Mouse (Mus musculus) regulatory T cell (primary cell): ENCODE results near the gene Klf12.

Source experiments
- in situ Hi-C: fragments of 300-600 bp; cut with MboI, MseI; formaldehyde crosslinking; loops from one replicate; pipeline ENCODE4 v1.15.1; 2025; ENCODE audit warnings: high pct_unique_total_duplicates

The Klf12 gene

DNA sequence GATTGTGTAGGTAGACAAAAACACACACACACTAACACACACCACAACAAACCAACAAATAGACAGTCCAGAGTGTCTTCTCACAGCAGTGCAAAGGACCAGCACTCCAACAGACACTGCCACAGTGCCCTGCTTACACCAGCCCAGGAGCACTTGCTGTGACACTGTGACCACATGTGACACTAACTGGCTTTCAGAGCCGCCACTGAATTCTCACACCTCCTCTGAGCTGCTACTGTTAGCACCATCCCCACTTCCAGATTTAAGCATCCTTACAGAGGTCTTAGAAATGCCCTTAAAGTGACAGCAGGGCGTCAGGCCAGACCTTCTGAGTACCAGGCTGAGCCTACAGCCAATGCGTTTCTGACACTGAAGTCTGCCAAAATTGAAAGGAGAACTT is 48.7 kb downstream of the Klf12 start:
- in situ Hi-C loops: no loop called here

DNA sequence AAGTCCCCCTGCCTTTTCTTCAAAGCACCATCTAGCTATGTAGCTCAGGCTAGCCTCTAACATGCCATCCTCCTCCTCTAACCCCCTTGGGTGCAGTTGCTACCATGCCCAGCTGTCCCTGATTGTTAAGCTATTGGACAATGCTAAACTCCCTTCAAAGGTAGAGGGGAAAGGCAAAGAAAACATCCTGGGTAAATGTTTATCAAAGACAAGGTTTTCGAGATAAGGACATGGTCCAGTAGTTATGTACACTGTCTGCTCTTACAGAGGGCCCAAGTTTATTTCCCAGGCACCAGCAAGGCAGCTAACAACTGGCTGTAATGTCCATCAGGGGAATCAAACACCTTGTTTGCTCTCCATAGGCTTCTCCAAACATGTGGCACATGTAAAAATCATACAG is 53.1 kb downstream of the Klf12 start:
- in situ Hi-C loops: no loop called here

DNA sequence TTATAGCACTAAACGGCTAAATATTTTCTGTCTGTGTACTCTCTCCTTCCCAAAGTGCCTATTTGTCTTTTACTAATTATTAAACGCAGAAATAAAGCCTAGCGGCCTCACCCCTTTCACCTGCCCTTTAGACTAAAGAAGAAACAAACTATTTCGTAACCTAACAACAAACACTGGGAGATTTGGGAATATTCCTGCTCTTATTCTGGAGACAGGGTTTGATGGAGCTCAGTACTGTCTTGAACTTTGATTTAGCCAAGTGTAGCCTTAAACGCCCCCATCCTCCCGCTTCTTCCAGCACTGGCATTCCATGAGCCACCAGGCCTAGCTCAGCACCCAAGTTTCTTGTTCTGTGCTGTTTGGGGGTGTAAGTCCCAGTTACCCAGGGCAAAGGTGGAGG is 56.4 kb downstream of the Klf12 start:
- in situ Hi-C loops: no loop called here

DNA sequence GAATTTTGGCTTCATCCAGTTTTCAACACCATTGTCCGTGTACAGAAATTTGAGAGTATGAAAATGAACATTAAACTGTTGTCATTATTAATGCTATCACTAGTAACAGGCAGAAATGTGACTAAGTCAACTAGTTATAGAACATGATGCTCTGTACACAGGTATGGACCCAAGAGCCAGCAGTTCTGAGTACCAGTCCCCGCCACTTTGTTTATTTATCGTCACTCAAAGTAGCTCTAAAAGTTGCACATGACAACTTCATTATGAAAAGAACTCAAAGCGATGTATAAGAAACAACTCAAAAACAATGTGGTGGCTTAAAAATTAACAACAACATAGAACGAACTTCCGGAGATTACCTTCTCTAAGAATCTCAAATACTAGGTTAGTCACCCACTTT is 56.8 kb downstream of the Klf12 start:
- in situ Hi-C loops: no loop called here

DNA sequence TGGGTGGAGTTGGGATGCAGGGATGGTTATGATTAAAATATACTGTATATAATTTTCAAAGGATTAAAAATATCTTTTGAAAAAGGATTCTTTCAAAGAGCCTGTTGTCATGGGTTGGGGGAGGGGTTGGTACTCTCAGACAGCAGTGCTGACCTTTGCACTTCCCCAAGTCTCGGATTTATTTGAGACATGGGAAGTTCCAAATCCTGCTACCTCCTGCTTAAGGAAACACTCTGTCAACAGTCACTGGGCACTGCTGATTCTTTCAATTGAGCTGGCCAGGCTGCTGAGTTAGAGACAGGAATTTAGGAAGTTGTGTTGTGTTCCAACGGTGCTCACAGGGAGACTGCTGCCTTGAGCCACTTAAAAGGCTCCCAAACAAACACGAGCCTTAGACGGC is 60.3 kb downstream of the Klf12 start:
- in situ Hi-C loops: loop anchor here (25.0 kb wide), 1 partner anchor 1588 kb away; no protein-coding TSS in a partner anchor

DNA sequence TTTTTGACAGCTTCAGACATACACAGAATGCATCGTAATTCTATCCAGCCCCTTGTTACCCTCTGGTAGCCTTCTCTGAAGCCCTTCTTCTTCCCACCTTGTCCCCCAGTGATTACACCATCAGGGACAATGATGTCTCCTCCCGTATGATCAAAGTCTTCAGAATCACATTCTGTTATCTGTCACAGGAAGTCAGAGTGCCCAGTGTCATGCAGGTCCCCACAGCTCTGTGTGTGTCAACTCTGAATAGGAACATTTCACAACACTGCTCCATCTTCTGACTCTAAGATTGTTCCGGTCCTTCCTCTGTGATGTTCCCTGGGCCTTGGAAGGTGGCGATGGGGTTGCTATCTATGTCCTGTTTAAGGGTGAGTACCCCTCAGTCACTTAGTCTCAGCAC is 62.2 kb downstream of the Klf12 start:
- in situ Hi-C loops: loop anchor here (25.0 kb wide), 1 partner anchor 1590 kb away; no protein-coding TSS in a partner anchor

DNA sequence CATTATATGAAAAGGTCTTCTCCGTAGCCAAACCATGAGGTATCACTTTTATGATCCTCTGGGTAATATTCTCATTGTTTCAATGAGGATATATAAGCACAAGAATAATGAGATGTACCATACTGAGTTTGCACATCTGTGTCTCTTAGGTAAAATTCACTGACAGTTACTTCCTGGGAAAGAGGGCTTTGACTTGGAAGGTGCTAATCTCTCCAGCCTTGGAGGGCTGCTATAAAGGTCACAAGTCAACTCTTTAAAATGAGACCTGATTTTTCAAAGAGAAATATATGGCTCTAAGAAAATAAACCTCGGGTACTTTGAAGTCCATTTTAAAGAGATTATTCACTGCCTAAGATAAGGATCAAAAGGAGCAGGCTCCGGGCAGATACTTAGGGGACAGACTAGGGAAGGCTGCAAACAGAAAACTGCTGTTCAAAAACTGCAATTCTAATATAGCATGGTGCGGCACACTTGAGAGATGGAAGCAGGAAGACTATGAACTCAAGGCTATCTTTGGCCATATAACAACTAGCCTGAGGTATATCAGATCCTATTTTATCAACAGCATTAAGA is 69.2 kb downstream of the Klf12 start:
- in situ Hi-C loops: loop anchor here (25.0 kb wide), 1 partner anchor 1597 kb away; no protein-coding TSS in a partner anchor

DNA sequence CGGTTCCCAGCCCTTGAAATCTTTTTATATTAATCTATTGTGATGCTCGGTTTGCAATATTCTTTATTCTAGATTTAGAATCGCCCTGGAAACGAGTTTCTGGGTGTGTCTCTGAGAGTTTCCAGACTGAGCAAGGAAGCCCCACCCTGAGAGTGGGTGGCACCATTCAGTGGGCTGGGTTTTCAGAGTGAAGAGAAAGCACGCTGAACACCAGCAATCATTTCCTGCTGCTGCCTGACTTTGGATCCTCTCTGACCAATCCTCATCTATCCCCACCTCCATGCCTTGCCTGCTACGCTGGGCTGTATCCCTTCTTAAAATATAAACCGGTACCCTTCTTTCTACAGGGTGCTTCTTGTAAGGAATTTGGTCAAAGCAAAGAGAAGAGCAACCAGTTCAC is 71.4 kb downstream of the Klf12 start:
- in situ Hi-C loops: loop anchor here (25.0 kb wide), 1 partner anchor 1599 kb away; no protein-coding TSS in a partner anchor

DNA sequence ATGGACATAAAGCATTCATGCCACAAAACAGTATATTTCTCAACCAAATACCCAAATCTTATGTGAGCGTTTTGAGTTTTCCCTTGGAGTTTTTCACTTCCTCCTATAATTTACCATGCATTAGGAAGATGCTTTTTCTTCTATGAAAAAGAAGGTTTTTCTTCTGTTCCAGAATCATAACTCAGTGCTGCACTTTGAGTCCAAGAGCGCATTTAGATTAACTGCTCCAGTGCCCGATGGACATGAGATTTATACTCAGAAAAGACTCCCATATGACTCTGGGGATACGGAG is 72.7 kb downstream of the Klf12 start:
- in situ Hi-C loops: loop anchor here (25.0 kb wide), 1 partner anchor 1601 kb away; no protein-coding TSS in a partner anchor

DNA sequence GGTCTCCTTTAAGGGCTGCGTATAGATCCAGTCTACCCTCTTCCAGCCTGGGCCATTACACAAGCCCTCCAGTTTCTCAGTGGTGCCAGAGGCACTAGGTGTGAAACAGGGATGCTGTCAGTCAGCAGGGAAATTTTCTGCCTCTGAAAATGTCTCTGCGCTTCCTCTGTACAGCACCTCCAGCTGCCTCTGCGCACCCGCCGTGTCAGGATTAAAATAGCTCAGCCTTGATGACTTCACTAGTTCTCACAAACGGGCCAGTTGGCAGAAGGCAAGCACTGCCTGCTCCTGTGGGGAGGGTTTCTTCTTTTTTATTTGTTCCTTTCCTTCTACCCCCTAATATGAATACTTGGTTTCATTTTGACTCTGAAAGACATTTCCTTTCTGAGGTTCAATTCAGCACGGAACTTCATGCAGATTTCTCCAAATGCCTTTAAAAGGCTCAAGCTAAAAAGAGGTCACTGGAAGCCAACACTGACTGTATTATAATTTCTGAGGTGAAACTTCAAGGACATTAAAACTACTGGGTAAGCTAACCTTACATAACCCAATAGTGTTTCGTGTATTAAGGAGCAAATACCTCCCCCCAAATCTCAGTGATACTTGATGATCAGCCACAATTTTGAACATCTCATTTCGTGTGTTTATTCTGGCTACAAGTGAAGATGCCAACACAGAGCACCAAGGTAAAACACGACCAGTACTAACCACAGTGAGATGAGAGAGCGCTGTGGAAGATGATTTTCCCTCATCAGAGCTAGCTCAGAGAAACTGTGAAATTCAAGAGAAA is 73.2 kb downstream of the Klf12 start:
- in situ Hi-C loops: loop anchor here (25.0 kb wide), 1 partner anchor 1601 kb away; no protein-coding TSS in a partner anchor

DNA sequence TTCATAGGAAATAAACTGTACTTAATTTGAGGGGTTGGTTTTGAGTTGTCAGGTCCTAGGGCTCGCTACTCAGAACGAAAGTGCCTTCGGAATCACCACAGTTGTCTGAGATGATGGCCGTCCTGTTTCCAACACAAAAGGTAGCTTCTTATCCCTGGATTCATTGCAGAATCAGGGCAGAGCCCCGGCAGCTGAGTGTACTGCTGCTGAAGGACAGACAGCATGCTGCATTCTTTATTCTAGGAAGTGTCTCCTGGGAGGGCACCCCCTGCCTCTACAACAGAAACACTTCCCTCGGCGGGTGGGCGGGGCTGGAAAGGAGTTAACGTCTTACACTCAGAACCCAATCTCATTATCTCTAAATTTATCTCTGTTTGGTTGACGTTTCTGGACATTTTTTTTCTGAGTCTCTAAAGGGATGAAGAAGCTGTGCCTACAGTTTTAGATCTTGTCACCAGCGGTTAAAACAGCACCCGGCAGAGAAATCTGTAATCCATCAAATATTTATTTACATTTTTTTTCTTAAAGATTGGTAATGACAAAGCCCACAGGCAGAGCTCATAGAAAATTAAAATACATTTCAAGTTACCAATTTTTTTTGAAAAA is 74.6 kb downstream of the Klf12 start:
- in situ Hi-C loops: loop anchor here (25.0 kb wide), 1 partner anchor 1602 kb away; no protein-coding TSS in a partner anchor

DNA sequence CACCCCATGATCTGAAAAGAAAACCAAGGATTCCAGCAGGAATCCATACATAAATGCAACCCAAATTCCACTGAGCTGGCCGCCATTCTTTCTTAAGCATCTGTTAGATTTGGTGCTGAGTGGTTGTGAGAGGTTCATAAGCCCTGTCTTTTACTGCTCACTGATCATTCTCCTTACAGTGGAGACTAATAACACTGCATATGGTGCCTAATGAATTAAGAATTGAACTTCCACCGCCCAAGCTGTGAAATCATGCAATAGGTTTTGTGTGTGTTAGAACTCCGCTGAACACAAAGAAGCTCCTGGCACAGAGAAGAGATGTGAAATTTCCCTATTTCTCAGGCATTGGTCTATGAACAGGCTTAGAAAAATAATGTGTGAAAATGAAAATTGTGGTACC is 77.4 kb downstream of the Klf12 start:
- in situ Hi-C loops: loop anchor here (25.0 kb wide), 1 partner anchor 1605 kb away; no protein-coding TSS in a partner anchor

DNA sequence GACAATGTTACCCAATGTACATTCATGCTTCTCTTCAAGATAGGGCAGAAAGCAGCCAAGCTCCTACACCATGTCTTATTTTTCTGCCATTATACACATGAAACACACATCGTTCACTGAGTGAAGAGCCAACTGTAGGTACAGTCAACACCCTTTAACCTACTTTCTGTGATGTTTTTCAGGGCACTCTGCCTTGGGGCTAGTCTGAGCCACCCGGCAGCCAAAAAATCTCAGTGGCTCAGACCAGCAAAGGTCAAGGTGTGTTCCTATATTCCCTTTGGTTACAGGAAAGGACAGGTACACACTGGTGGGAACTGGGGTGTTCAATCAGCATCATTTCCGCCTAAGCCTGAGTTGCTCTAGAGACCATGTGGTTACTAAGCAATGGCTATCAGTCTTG is 78.3 kb downstream of the Klf12 start:
- in situ Hi-C loops: loop anchor here (25.0 kb wide), 1 partner anchor 1606 kb away; no protein-coding TSS in a partner anchor

DNA sequence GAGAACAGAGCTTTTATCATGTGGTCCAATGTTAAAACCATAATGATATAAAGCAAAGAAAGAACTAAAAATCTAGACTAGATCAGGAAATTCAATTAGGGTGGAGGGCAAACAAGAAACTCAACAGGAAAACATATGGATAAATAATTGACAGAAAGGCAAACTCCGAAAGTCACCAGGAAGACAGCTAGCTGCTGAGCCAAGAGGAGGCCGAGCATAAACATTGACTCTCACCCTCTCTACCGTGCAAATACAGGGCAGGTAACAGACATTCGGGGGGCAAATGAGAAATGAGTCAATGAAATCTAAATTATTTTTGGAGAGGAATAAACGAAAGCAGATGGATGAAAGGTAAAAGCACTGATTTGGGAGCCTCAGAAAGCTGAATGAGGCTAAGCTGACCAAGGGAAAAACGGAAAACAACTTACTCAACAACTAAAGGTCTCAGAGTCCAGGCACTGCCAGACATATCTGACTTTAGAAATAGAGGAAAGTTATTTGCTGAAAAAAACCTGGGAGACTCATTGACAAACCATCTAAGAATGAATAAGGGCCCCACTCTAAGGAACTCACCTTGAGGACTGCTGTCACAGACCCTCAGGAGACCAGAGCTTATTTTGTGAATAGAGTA is 84.3 kb downstream of the Klf12 start:
- in situ Hi-C loops: loop anchor here (25.0 kb wide), 1 partner anchor 1612 kb away; no protein-coding TSS in a partner anchor

DNA sequence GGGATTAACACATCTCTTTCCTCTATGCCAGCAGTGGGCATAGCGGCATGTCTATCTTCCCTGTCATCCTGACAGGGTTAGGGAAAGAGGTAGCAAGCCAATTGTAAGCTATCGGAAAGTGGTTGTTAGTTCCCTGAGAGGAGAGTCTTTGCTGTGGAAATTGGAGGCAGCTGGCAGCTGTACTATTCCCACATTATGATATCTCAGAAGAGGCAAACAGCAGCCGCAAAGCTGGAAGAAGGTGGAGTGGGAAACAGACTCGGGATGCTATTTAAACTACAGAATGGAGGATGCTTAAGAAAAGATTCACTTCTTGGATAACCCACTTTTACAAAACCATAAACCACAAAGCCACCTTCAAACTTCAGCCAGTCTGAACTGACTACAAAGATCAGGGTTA is 85.8 kb downstream of the Klf12 start:
- in situ Hi-C loops: no loop called here

DNA sequence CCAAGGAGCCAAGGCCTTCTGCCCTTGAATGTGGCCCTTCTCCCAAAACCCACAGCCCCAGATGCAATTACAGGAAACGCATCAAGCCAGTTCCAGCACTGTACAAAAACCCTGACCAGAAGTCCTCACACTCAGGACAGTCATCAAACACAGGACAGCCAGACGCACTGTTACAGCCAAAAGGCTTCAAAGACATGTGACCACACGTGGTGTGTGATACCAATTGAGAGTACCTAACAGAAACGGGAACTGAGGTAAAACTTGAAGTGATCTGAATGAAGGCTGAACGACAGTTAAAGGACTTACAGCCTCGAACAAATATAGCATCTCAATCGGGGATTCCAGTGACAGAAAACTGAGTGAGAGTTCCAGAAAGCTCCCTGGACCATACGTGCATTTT is 87.3 kb downstream of the Klf12 start:
- in situ Hi-C loops: no loop called here

DNA sequence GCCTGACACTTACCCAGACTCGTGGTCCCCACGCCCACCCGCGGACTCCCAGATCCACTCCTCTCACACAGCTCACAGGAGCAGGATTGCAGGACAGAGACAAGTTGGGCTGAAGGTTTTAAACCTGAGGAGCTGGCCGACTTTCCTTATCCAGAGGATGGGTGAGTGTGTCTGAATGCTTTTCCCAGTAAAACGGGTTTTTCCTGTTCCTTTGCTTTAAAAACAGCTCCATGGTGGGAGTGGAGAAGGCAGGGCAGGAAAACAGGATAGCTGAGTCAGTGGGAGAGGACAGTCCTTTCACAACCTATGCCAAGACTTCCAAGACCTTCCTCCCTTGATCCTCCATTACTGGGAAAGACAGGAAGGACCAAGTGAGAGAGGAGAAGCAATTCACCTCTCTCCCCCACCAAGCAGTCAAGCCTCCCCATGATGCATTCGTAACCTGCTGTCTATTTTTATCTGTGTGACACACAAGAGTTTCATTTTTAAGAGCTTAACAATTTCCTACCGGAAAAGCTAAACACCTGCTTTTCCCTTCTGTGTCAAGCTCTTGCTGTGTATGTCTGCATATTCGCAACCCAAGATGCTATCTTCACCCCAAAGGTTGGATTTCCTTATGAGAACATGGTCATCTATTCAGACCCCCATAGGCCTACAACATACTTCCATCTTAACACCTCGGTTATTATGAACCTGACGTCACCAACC is 94.8 kb downstream of the Klf12 start:
- in situ Hi-C loops: no loop called here

DNA sequence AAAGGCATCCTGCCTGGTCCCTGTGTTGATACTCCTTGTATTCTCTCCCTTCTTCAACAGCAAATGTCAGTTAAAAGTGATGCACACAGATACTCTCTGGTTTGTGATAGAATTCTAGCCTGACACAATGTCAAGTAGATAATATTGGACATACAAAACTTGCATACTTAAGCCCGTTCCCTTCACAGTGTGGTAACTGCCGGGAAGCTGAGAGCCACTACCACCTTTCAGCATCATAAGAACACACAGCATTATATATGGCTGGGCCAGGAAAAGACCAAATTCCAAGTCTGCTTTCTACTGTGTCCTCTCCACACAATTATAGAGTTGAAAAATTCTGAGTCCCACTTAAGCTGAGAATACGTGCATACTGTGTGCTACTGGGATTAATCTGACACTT is 97.1 kb downstream of the Klf12 start:
- in situ Hi-C loops: no loop called here

DNA sequence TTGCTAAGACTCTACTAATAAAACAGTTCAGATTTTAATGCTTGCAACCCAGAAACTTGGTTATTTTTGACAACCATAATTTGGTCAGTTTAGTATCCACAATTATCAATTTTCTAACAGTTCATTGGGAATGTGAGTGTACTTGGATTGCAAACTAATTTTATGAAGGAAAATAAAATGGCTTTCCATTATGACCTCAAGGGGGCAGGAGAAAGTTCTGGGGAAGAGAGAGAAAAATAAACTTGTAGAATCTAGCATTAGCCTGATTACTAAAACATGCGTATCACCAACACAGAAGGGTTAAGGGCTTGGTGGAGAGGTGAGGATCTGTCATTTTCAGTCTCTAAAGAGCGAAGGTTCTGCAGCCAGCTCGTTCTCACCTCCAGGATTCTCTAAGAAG is 106.7 kb downstream of the Klf12 start:
- in situ Hi-C loops: no loop called here

DNA sequence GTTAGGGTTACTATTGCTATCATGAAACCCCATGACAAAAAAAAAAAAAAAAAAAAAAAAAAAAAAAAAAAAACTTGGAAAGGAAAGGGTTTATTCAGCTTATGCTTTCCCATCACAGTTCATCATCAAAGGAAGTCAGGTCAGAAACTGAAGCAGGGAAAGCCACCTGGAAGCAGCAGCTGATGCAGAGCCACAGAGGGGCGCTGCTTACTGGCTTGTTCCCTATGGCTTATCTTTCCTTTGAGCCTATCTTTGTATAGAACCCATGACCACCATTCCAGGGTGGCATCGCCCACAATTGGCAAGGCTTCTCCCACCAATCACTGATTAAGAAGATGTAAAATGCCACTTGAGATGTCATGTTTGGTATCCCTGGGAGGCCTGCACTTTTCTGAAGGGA is 119.4 kb downstream of the Klf12 start:
- in situ Hi-C loops: no loop called here

DNA sequence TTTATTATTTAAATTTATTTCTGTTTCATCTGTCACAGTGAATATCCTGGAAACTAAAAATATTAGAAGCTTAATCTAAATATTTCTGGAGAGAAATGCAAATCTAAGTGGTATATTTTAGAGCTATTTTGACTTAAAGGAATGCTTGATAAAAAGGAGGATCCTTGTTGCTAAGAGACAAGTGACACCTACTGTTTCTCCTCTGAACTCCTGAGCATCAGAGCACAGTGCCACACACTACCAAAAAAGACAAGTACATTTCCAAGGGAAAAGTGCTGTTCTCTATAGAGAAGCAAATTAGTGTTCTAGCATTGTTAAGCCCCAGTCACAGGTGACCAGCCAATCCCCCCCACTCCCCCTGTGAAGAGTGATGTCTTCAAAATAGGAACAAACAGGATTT is 127.8 kb downstream of the Klf12 start:
- in situ Hi-C loops: no loop called here

DNA sequence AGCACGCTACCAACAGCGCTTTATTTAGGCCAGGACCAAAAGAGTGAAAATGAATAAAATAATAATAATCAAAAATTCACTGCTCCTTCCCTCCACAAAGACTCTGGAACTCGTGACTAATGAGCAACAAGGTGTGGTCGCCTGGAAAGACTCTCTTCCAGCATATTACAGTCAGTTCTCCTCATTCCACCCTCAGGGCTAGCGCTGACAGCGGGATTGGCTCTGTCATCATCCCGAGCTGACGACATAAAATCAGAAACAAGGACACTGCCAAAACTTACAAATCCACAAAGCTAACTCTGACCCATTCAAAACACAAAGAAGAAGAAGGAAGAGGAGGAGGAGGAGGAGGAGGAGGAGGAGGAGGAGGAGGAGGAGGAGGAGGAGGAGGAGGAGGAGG is 136.8 kb downstream of the Klf12 start:
- in situ Hi-C loops: no loop called here
